Mouse (Mus musculus) gastrocnemius, adult 2 months (tissue): Measurements from ENCODE around the gene Kcnk15. TPM values are rescaled to one million over a fixed set of nuclear protein-coding genes. Genes with fewer than 3 reads are reported as not detected.

Source experiments
- DNase-seq: peaks from one replicate; pipeline ENCODE4 v3.0.0; 2022
- H3K27ac ChIP-seq: fragments of 200-600 bp; 2 replicates; pipeline ENCODE4 v1.8.1; 2022; ENCODE audit warnings: mild to moderate bottlenecking
- H3K4me3 ChIP-seq: fragments of 200-600 bp; 2 replicates; pipeline ENCODE4 v1.8.1; 2022; ENCODE audit warnings: mild to moderate bottlenecking, moderate library complexity
- CTCF ChIP-seq: fragments of 200-600 bp; IDR thresholded peaks from 2 replicates; pipeline ENCODE4 v1.8.1; 2022; ENCODE audit warnings: antibody characterized with exemption, mild to moderate bottlenecking, moderate library complexity
- intact Hi-C: fragments of 180-260 bp; cut with DNase I; formaldehyde crosslinking; loops from one replicate; pipeline ENCODE4 v1.15.1; 2025
- long read RNA-seq, 2 experiments: library from polyadenylated mRNA; stranded (forward); transcript quantifications; one replicate each; pipeline ENCODE4 v2.0.0; 2021
- total RNA-seq, 2 experiments: library from RNA; stranded (reverse); gene quantifications; 2 replicates each; pipeline ENCODE4 v1.2.3; 2021

Gene Kcnk15
- not detected for total RNA-seq
- long read RNA-seq, experiment 1 = 0 reads
- long read RNA-seq, experiment 2 = 0 reads

DNA sequence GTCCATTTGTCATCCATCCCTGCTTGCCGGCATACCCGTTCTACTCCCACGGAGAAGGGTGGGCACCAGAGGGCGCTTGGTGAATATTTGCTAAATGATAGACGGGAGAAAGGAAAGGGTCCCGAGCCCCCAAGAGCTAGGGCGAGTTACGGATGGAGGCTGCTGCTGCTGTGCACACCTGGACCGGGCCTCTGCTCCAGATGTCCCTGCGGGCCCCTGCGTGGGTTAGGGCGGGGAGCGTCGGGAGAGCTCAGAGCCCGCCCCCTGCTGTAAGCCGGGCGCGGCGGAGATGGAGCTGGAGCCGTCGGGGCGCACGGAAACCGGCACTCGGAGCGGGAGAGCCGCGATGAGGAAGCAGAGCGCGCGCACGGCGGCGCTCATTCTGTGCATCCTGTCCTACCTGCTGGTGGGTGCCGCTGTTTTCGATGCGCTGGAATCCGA lies at the start of gene Kcnk15:
TSS of gene Kcnk15 (plus strand) at position 191 of the 441 bp plus-strand sequence.
- DNase-seq = peak; percentile 8
- Histone ChIP-seq H3K4me3 (no peak within 1 kb of the TSS), H3K27ac (no peak within 1 kb of the TSS)
- peak; percentile 7; the same call in 1 of the 2 replicates for TF ChIP-seq CTCF
- intact Hi-C loops = no loop called here

DNA sequence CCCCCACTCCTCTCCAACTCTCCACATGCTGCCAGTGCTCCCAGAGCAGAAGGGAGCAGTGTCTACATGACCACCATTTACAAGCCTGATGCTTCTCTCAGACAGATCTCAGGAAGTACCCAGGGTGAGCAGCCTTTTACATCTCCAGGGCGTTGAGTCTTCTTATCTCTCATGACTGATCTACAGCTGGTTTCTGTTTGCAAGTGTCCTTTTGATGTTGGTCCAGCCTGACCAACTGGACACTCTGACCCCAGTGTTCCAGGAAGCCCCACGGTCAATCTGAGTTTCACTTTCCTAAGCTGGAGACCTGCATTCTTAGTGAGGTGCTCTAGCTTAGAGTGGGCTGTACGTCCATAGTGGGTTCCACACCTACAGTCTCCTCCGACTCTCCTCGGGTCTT lies 49.6 kb upstream of the Kcnk15 start:
- no peak overlapping the region for H3K4me3 ChIP-seq
- intact Hi-C loops = no loop called here

DNA sequence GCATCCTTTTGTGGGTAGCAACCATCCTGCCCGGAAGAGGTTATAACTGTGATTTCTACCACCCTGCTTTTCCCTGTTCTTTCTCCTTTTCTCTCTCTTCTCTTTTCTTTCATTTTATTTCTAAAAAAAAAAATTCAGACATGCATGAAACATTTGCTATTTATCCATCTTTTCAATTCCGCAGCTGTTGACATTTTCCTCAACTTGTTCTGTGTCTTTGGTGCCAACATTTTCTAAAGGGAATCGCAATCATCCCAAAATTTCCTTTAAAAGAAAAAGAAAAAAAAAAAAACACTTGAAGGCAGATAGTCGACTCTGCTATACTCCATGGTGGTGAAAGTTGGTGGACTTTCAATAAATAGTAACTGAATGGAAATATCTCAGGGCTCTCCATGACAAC lies 44.3 kb upstream of the Kcnk15 start:
- intact Hi-C loops = no loop called here
- Histone ChIP-seq H3K27ac (peak overlapping the region; percentile 32; the same call in 1 of the 2 replicates), H3K4me3 (no peak overlapping the region)
- DNase-seq = no peak
- no peak for TF ChIP-seq CTCF

More for the DNA sequence above, 49.6 kb upstream of the Kcnk15 start:
- no peak for DNase-seq
- no peak overlapping the region for H3K27ac ChIP-seq
- TF ChIP-seq CTCF = no peak

- DNase-seq = no peak
- Histone ChIP-seq H3K4me3 (no peak overlapping the region), H3K27ac (peak overlapping the region; percentile 32; the same call in 1 of the 2 replicates)
- intact Hi-C loops = no loop called here
- no peak for TF ChIP-seq CTCF
Observed at GRCm38 (mm10) chr2:163809704-163810103, 43.7 kb upstream of the Kcnk15 start.

GRCm38 (mm10) chr2:163813077-163813476 lies 40.4 kb upstream of the Kcnk15 start:
- no peak for TF ChIP-seq CTCF
- no peak for DNase-seq
- intact Hi-C loops = no loop called here
- Histone ChIP-seq H3K4me3 (no peak overlapping the region), H3K27ac (no peak overlapping the region)

DNA sequence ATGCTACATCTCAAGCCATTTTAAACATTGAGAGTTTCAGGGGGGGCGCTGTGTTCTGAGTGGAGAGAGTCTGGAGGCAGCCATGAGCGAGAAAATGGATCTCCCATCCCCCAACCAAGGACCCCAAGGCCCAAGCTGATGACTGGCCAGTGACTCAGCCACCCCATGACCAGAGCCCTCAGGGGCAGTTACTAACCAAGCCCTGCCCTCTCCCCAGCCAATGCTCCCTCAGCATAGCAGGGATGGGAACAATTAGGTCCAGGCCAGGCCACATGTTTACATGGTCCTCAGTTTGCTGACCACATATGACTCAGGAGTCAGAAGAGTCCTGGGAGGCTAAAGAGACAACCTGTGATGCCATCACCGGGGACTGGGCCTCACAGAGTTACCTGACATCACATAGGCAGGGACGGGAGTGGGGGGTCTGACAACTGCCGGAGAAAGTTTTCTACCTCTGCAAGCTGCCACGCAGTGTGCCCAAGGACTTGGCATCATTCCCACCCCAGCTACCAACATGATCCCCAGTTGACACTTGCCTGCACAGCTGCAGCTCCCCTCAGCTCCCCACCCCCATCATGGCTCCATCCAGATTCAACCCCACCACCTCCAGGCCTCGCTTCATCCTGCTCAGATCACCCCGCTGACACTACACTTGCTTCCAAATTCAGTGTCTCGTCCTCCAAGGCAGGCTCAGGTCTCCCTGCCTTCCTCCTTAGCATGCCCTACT lies 38.5 kb upstream of the Kcnk15 start:
- Histone ChIP-seq H3K27ac (no peak overlapping the region), H3K4me3 (no peak overlapping the region)
- DNase-seq = no peak
- no peak for TF ChIP-seq CTCF
- intact Hi-C loops = no loop called here

- DNase-seq = peak; percentile 96
- H3K4me3 ChIP-seq = peak within 1 kb of the TSS; percentile 34
- intact Hi-C loops = no loop called here
- H3K27ac ChIP-seq = peak within 1 kb of the TSS; percentile 58
- TF ChIP-seq CTCF = no peak
Observed at GRCm38 (mm10) chr2:163820607-163821006, 32.8 kb upstream of the Kcnk15 start, which contains the start of gene Ccn5. TSS of gene Ccn5 (plus strand) at chr2:163820861.

- intact Hi-C loops = no loop called here
- peak; percentile 99; the same call in 1 of the 2 replicates for TF ChIP-seq CTCF
- peak; percentile 74 for DNase-seq
- H3K4me3 ChIP-seq = peak overlapping the region; percentile 52; the same call in 1 of the 2 replicates
- peak overlapping the region; percentile 16; the same call in 1 of the 2 replicates for H3K27ac ChIP-seq
Observed at GRCm38 (mm10) chr2:163823248-163823647, 30.2 kb upstream of the Kcnk15 start.

GRCm38 (mm10) chr2:163823771-163824170 lies 29.7 kb upstream of the Kcnk15 start:
- no peak for TF ChIP-seq CTCF
- intact Hi-C loops = no loop called here
- DNase-seq = peak; percentile 74
- H3K4me3 ChIP-seq = peak overlapping the region; percentile 52
- H3K27ac ChIP-seq = no peak overlapping the region

GRCm38 (mm10) chr2:163825861-163826260 lies 27.6 kb upstream of the Kcnk15 start:
- intact Hi-C loops = no loop called here
- no peak for DNase-seq
- no peak overlapping the region for H3K4me3 ChIP-seq
- TF ChIP-seq CTCF = no peak
- no peak overlapping the region for H3K27ac ChIP-seq

DNA sequence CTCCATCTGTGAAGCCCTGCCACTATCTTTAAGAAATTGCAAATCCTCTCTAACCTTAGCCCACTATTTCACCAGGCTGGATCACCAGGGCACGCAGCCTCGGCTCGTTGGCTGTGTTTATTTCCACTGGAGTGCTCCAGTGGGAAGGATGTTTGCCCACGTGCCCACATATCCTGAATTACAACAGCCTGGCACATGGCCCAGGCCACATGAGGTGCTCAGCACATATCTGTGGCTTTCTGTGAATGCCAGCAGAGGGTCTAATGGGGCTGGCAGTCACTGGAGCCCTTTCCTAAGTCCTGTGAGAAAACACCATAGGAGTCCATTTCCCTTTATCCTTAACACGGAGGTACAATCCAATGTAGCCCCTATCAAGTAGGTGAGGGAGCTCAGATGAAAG lies 27.0 kb upstream of the Kcnk15 start:
- no peak for TF ChIP-seq CTCF
- Histone ChIP-seq H3K27ac (no peak overlapping the region), H3K4me3 (no peak overlapping the region)
- DNase-seq = no peak
- intact Hi-C loops = no loop called here

DNA sequence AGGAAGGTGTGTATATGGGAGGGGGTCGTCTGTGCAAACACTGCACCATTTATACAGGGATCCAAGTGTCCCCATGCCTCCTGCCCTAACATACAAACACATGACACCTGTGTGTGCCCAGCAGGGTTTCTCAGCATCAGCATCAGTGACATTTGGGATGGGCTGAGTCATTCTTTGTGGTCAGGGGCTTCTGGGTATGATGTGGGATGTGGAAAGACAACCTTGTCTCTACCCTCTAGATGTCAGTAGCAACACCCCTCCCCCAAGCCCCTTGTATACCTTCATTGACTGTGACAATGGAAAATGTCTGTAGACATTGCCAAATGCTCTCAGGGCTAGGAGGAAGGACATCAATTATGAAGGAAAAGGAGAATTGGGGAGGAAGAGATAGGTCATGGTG lies 22.3 kb upstream of the Kcnk15 start:
- intact Hi-C loops = loop anchor here (10.0 kb wide), 1 partner anchor 46 kb away; no protein-coding TSS in a partner anchor
- H3K4me3 ChIP-seq = no peak overlapping the region
- H3K27ac ChIP-seq = no peak overlapping the region
- no peak for DNase-seq
- no peak for TF ChIP-seq CTCF

- intact Hi-C loops = loop anchor here (10.0 kb wide), 1 partner anchor 53 kb away; no protein-coding TSS in a partner anchor
- DNase-seq = peak; percentile 79
Observed at GRCm38 (mm10) chr2:163838043-163838442, 15.4 kb upstream of the Kcnk15 start.

More at GRCm38 (mm10) chr2:163838043-163838442, 15.4 kb upstream of the Kcnk15 start:
- Histone ChIP-seq H3K4me3 (no peak overlapping the region), H3K27ac (no peak overlapping the region)
- peak; percentile 99 for TF ChIP-seq CTCF
